Mouse (Mus musculus) Patski (cell line): ENCODE measurements at regions not wholly inside any gene's neighbourhood (a gene's known extent, or its start where the extent isn't known, plus 50 kb on each side); places are given as distances from the start of the nearest gene placed in this dataset.
"Not testable (repeated sequence)": the region's sequence is repeated elsewhere in the genome, so short reads cannot be mapped to it uniquely, and the experiment has no call there.

Experiments used
- ATAC-seq: fragments of 100-300 bp; one replicate; pipeline ENCODE4 v1.8.0; 2021
- CTCF ChIA-PET: fragments of 350-600 bp; sonication (Branson Sonifier 250); formaldehyde crosslinking; loops from one replicate; lab custom pipeline; 2022; ENCODE audit warnings: inconsistent platforms; lab: Charles Lee
- POLR2A ChIA-PET: fragments of 350-600 bp; sonication (Branson Sonifier 250); formaldehyde crosslinking; loops from one replicate; lab custom pipeline; 2022; ENCODE audit warnings: antibody characterized with exemption, inconsistent platforms; lab: Charles Lee
- DNase-seq: peaks from one replicate; pipeline ENCODE4 v3.0.0-alpha.2; 2011; ENCODE audit warnings: low read depth, low spot score
- H3K27me3 ChIP-seq: fragments of 371-371 bp; one replicate; pipeline ENCODE4 v1.5.1; 2021
- CTCF ChIP-seq: fragments of 100-300 bp; IDR thresholded peaks from one replicate; pipeline ENCODE4 v1.5.1; 2021
- in situ Hi-C: fragments of 300-500 bp; cut with MboI; formaldehyde crosslinking; loops from 3 replicates; pipeline ENCODE4 v1.11.1; 2018; ENCODE audit warnings: low pct_unique_long_range_greater_than_20kb, mixed read lengths

DNA sequence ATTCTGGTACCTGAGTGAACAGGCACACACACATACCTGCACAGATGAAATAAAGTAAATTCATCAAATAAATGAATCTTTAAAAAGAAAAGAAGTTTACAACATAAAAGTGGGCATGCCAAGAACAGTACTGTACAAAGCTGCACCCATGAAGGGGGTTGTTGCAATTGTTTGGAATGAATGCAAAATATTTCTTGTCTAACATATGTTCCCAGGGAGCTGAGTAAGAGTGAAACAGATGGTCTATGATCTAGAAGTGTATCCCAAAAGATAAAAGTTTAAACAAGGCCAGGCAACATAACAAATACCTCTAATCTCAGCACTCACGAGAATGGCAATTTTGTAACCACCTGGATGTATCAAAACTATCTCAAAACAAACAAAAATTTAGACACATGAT, 1685.5 kb upstream of the Dsel start:
- TF ChIP-seq CTCF, result no peak
- POLR2A ChIA-PET, result no interaction called here
- no peak for DNase-seq
- in situ Hi-C loops, result no loop called here
- H3K27me3 ChIP-seq, result no peaks in the 10 kb centered on the region
- no peak for ATAC-seq
- CTCF ChIA-PET, result no interaction called here

DNA sequence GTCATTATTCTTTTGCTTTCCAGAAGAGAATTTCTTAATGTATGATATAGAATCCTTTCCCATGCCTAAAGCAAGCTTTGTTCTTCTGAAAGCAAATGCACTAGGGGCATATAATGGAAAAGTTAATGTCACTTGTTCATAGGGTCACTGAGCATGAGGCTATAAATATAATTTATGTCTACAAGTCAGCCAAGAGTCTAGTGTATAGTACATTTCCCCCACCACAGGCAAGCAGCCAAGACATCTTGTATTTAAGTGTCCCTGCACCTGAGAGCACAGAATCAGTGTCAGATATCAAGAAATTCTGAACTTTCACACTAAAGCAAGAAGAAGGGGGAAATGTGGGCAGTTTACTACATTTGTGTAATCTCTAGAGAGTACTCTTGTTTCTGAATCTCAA, 1675.3 kb upstream of the Dsel start:
- DNase-seq (no peak), ATAC-seq (no peak)
- in situ Hi-C loops, result no loop called here
- ChIA-PET POLR2A (no interaction called here), CTCF (no interaction called here)
- no peaks in the 10 kb centered on the region for H3K27me3 ChIP-seq
- TF ChIP-seq CTCF, result no peak

DNA sequence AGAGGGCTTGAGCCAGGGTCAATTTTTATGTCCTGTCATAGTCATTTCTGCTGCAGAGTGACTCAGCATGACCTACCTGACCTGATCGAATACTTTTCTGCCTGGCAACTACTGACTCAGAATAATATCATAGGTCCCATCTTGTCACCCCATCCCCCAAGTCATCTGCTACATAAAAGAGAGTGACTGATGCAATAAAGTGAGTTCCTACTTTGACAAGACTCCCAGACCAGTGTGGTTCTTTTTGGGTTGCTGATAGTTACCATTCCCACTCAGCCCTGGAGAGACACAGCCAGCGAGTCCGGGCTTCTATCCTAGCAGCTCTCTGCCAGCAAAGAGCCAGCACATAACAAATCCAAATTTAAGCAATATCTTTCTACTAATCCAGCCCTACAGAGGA, 1665.8 kb upstream of the Dsel start:
- DNase-seq (no peak), ATAC-seq (no peak)
- in situ Hi-C loops, result no loop called here
- no peak for TF ChIP-seq CTCF
- ChIA-PET CTCF (no interaction called here), POLR2A (no interaction called here)
- no peaks in the 10 kb centered on the region for H3K27me3 ChIP-seq

DNA sequence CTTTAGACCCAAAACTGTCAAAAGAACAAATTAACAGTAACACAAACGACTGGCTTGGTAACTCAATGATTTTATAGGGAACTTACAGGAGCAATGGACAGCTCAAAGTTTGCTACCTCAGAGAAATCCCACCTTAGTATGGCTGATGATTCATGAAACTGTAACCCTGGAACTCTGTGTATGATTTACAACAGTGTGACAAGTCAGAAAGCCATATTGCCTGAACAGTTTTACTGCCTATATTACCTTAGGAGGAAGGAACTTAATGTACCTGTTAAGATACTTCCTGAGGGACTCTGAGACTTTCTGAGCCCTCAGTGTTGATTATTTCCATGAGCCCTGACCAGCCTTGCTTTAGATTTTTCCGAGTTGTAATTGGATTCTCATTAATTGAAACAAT, 1631.3 kb upstream of the Dsel start:
- DNase-seq (no peak), ATAC-seq (no peak)
- TF ChIP-seq CTCF, result no peak
- CTCF ChIA-PET, result interaction anchor here (1.5 kb wide), 1 partner anchor 10 kb away, joined by 3 read pairs; no protein-coding TSS in a partner anchor
- in situ Hi-C loops, result no loop called here
- POLR2A ChIA-PET, result no interaction called here
- no peaks in the 10 kb centered on the region for H3K27me3 ChIP-seq

DNA sequence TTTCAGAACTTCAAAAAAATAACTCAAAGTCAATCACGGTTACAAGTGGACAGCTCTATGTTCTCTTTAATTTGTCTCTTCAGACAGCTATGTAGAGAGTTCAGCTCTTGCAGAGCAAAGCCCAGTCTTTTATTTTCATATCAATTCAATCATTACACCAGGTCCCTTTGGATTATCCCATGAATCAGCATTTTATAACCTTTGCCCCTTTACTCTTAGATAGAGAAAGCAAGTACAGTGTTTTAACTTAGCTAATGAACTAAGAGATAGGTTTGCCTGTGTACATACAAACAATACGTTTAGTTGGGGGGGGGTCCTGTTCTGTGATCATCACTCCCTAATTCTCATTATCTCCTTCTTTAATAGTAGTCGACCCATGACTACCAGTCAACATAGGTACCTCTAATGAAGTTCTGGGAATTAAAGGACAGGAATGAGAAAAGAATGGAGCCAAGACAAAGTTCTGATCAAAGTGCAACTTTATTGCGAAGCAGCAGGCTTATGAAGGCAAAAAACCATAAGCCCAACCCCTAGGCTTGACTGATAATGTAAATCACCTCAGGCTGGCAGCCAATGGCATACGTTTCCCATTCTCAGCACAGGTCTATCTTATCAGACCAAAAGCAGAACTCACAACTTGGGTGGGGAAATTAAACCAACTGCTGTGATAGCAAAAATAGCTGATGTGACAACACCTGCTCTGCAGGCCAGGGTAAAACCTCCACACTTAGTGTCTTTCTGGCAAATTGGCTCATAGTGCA, 1625.7 kb upstream of the Dsel start:
- no peak for TF ChIP-seq CTCF
- ChIA-PET POLR2A (no interaction called here), CTCF (no interaction called here)
- H3K27me3 ChIP-seq, result no peaks in the 10 kb centered on the region
- in situ Hi-C loops, result no loop called here
- no peak for ATAC-seq
- DNase-seq, result no peak

DNA sequence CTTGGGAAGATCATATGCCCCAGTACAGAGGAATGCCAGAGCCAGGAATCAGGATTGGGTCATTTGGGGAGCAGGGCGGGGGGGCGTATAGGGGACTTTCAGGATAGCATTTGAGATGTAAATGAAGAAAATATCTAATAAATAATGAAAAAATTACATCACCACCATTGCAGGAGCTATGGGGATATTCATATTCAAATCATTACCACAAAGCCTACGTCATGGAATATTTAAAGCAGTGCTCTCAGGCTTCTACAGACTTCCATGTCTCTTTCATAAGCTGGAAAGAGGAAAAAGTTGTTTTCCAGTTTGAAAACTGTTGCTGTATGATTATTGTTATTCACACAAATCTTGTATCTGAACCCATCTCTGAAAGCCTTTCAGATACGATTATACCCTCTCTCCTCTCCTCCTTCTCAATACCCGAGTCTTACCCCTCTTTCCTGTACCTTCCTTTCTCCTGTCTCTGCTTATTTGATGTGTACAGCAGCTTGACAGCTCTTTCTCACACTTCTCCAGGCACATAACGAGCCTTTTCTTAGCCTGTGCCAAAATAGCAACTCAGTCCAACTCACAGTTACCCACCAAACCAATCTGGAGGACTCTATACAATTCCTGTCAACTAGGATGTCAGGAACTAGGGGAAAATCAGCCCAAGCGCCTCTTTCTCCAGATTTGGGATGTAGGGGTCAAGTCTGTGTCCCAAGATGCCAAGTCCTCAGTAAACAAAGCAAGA, 1592.0 kb upstream of the Dsel start:
- no peak for TF ChIP-seq CTCF
- POLR2A ChIA-PET, result no interaction called here
- no peaks in the 10 kb centered on the region for H3K27me3 ChIP-seq
- in situ Hi-C loops, result no loop called here
- DNase-seq (no peak), ATAC-seq (no peak)
- CTCF ChIA-PET, result no interaction called here

DNA sequence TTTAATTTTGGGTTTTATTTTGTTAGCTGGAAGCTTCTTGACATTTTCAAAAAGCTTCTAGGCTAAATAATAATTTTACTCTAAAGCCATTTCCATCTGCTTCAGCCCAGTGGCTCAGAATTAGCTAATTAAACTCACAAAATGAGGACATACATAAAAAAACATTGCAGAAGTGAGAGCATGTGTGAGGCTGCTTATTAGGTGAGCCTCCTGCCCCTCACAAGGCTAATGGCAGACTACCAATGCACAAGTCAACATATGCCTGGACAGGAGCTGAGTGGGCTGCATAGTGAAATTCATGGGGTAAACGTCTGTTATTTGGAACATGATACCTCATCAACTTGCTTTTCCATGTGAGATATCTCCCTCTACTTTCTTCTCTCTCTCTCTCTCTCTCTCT, 1569.0 kb upstream of the Dsel start:
- no peaks in the 10 kb centered on the region for H3K27me3 ChIP-seq
- ATAC-seq (no peak), DNase-seq (no peak)
- ChIA-PET POLR2A (no interaction called here), CTCF (no interaction called here)
- TF ChIP-seq CTCF, result no peak
- in situ Hi-C loops, result no loop called here

DNA sequence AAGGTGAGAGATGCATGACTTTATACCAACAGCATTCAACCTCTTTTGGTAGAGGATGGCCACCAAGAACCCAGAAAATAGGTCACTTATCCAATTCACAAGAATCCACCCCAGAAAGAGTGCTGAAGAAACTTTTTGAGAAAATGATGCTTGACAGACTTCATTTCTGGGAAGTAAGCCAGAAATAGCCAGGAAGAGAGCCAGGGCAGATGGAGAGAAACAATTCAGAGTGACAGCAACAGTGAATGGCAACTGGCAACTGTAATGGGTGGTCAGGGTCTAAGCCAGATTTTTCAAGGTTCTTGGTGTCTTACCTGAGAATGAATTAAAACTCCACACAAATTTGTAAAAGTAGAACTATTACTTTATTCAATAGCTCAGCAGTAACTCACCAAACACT, 1566.5 kb upstream of the Dsel start:
- no peak for ATAC-seq
- no peak for DNase-seq
- POLR2A ChIA-PET, result no interaction called here
- TF ChIP-seq CTCF, result no peak
- CTCF ChIA-PET, result no interaction called here
- in situ Hi-C loops, result no loop called here
- H3K27me3 ChIP-seq, result no peaks in the 10 kb centered on the region

DNA sequence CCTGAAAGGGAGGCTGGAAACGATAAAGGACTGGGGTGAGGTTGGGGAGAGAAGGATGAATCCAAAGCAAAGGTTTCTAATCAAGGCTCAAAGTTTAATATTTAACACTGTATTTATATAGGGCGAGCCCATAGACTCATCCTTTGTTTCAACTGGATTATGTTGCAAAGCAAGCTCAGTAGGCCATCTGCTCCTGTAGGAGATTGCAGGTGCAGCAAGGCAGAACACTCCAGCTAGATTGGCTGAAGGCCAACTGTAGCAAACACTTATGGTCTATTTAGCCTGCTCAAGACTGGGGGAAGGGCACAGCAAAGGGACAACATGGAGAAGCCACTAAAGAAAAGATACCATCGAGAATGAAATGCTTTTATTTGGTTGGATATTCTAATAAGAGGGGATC, 1548.1 kb upstream of the Dsel start:
- H3K27me3 ChIP-seq, result no peaks in the 10 kb centered on the region
- in situ Hi-C loops, result no loop called here
- ATAC-seq, result no peak
- POLR2A ChIA-PET, result no interaction called here
- CTCF ChIA-PET, result no interaction called here
- TF ChIP-seq CTCF, result no peak
- no peak for DNase-seq

DNA sequence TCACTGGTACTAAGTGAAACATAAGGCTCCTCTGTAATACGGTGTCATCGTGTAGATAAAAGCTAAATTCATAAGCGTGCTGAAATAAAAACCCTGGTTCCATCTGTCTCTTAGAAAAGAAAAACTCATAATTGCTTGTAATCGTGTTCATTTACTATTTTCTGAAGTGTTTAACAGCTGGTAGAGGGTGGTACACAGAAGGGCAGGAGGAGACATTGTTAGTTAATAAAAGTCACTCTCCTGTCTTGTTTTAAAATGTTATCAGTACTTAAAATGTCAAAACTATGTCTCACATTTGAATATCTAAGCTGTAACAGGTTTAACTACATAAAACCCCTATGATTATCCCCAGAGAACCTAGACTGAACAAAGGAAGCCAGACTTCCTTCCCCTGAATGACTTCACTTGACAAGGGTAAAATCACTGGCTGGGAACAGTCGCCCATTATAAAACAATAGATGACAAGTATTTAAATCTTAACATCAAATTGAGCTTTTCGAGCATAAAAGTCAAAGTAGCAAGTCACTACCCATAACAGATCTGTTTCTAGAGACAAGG, 1530.6 kb upstream of the Dsel start:
- no peak for TF ChIP-seq CTCF
- no peaks in the 10 kb centered on the region for H3K27me3 ChIP-seq
- in situ Hi-C loops, result no loop called here
- POLR2A ChIA-PET, result no interaction called here
- CTCF ChIA-PET, result no interaction called here
- ATAC-seq, result no peak
- no peak for DNase-seq

DNA sequence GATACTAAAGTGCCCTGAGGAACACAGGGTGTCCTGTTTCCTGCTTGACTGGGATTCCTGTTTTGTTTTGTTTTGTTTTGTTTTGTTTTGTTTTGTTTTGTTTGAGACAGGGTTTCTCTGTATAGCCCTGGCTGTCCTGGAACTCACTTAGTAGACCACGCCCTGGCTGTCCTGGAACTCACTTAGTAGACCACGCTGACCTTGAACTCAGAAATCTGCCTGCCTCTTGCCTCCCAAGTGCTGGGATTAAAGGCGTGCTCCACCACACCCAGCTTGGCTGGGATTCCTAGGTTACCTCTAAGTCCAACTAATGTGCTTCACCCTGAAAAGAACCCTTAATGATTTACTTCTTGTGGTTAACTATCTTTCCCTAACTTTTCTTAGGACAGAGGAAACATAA, 1529.6 kb upstream of the Dsel start:
- CTCF ChIA-PET, H3K27me3 ChIP-seq, POLR2A ChIA-PET, in situ Hi-C loops, ATAC-seq, DNase-seq: not testable (repeated sequence)
